Comparison of ENCODE assay signal across 12 mouse cellular contexts in the genomic region with DNA sequence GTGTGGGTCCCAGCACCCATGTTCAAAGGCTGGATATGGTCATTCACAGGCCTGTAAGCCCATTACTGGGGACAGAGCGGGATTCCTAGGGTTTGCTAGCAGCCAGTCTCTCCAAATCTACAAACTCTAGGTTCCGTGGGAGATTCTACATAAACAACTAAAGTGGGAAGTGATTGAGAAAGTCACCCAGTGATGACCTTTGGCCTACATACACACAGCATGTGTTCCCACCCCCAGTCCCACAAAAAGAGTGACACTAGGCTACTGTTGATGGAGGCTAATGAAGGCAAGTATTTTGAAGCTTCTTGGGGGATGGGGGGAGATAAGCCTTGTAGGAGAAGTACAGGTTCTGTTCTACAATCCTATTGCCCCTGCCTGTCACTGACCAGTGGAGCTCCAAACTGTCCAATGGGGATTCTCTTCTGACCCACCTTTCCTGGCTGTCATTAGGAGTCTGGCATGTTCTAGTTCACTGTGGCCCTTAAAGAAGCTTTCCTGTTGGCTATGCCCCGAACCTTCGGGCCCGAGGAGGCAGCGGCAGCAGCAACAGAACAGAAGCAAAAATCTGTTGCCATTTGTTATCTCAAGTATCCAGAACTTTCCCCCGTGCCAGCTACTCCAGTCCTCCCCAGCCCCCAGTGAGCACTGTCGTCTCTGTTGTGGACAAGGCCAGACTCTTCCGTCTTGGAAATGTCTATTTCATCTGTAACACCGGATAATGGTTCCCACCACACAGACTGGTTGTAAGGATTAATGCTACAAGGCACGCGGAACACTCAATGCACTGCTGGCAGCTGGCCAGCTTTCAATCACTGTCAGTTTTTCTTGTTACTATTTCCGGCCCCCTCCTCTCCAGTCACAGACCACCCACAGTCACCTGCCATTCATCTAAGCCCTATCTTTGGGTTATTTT. TPM values are rescaled to one million over a fixed set of nuclear protein-coding genes. Genes with fewer than 3 reads are reported as not detected.
DNase-seq lines count a peak whose midpoint lies in the region; ATAC-seq lines count a peak whose summit lies in the region.
"Had no signal": no experiment of that assay in that cellular context is flagged by ENCODE, and none has a peak within 500 bp of the region (broad histone marks: within the 10 kb centered on the region; RNA-seq: fewer than 3 reads in every experiment).

No protein-coding gene starts in this region.

- peak; percentile 50 for DNase-seq in forebrain, embryonic 11.5 days (ENCODE audit: low spot score)
- no peak for DNase-seq in forebrain, embryonic 10.5 days (ENCODE audit: extremely low spot score, low spot score)
- DNase-seq in hindbrain, embryonic 14.5 days (ENCODE audit: low spot score) = peak; percentile 57
- DNase-seq in midbrain, embryonic 10.5 days (ENCODE audit: low spot score) = no peak
- peak; percentile 32 for DNase-seq in retina, embryonic 14.5 days (ENCODE audit: low spot score)
- DNase-seq in right cerebral cortex, postnatal 14 days = no peak
- DNase-seq: cerebellum, adult 11 months; layer of hippocampus, adult 9-11 months had no signal

- no peak overlapping the region for H3K9ac ChIP-seq in forebrain, embryonic 11.5 days (ENCODE audit: low read length)
- H3K9ac ChIP-seq in hindbrain, embryonic 14.5 days = no peak overlapping the region
- no peak overlapping the region for H3K9ac ChIP-seq in hindbrain, embryonic 12.5 days
- no peak overlapping the region for H3K9ac ChIP-seq in midbrain, embryonic 13.5 days (replicated peaks)
- H3K9ac ChIP-seq: limb, embryonic 12.5 days; neural tube, embryonic 12.5 days had no signal

- no peaks in the 10 kb centered on the region for H3K36me3 ChIP-seq in forebrain, embryonic 11.5 days (ENCODE audit: control insufficient read depth, insufficient read depth, low read length)
- H3K36me3 ChIP-seq in forebrain, embryonic 10.5 days (replicated peaks) = no peaks in the 10 kb centered on the region
- no peaks in the 10 kb centered on the region for H3K36me3 ChIP-seq in hindbrain, embryonic 14.5 days (replicated peaks; ENCODE audit: control insufficient read depth, insufficient read depth)
- no peaks in the 10 kb centered on the region for H3K36me3 ChIP-seq in hindbrain, embryonic 12.5 days
- no peaks in the 10 kb centered on the region for H3K36me3 ChIP-seq in midbrain, embryonic 10.5 days
- no peaks in the 10 kb centered on the region for H3K36me3 ChIP-seq in midbrain, embryonic 13.5 days
- H3K36me3 ChIP-seq: limb, embryonic 12.5 days; neural tube, embryonic 12.5 days had no signal

- ATAC-seq in forebrain, embryonic 11.5 days (replicated peaks; ENCODE audit: low FRiP score) = no peak
- no peak for ATAC-seq in hindbrain, embryonic 14.5 days (ENCODE audit: low FRiP score)
- ATAC-seq in hindbrain, embryonic 12.5 days (ENCODE audit: low FRiP score) = no peak
- no peak for ATAC-seq in midbrain, embryonic 13.5 days

- H3K4me1 ChIP-seq in forebrain, embryonic 11.5 days (replicated peaks; ENCODE audit: control insufficient read depth, insufficient read depth, low read length) = peaks cover 16% of the 10 kb centered on the region
- peaks cover 52% of the 10 kb centered on the region for H3K4me1 ChIP-seq in forebrain, embryonic 10.5 days
- peaks cover 18% of the 10 kb centered on the region for H3K4me1 ChIP-seq in hindbrain, embryonic 14.5 days (replicated peaks; ENCODE audit: control insufficient read depth, insufficient read depth, low read length)
- peaks cover 39% of the 10 kb centered on the region for H3K4me1 ChIP-seq in hindbrain, embryonic 12.5 days
- peaks cover 44% of the 10 kb centered on the region for H3K4me1 ChIP-seq in midbrain, embryonic 10.5 days
- peaks cover 42% of the 10 kb centered on the region for H3K4me1 ChIP-seq in midbrain, embryonic 13.5 days (replicated peaks)

- no peaks in the 10 kb centered on the region for H3K9me3 ChIP-seq in forebrain, embryonic 11.5 days (ENCODE audit: control insufficient read depth, low read length)
- no peaks in the 10 kb centered on the region for H3K9me3 ChIP-seq in forebrain, embryonic 10.5 days
- H3K9me3 ChIP-seq in hindbrain, embryonic 14.5 days (ENCODE audit: control insufficient read depth, low read length) = no peaks in the 10 kb centered on the region
- no peaks in the 10 kb centered on the region for H3K9me3 ChIP-seq in hindbrain, embryonic 12.5 days (replicated peaks)
- H3K9me3 ChIP-seq in midbrain, embryonic 10.5 days (replicated peaks) = no peaks in the 10 kb centered on the region
- H3K9me3 ChIP-seq in midbrain, embryonic 13.5 days = no peaks in the 10 kb centered on the region
- H3K9me3 ChIP-seq: limb, embryonic 12.5 days; neural tube, embryonic 12.5 days had no signal

- 55% methylated on average over 13 of the region's 13 CpGs for WGBS in forebrain, embryonic 11.5 days
- WGBS in forebrain, embryonic 10.5 days = 73% methylated on average over 13 of the region's 13 CpGs
- WGBS in hindbrain, embryonic 14.5 days = 37% methylated on average over 13 of the region's 13 CpGs
- 39% methylated on average over 13 of the region's 13 CpGs for WGBS in hindbrain, embryonic 12.5 days
- 72% methylated on average over 13 of the region's 13 CpGs for WGBS in midbrain, embryonic 10.5 days
- WGBS in midbrain, embryonic 13.5 days = 40% methylated on average over 13 of the region's 13 CpGs

- no peaks in the 10 kb centered on the region for H3K27me3 ChIP-seq in forebrain, embryonic 11.5 days (ENCODE audit: control insufficient read depth, insufficient read depth, low read length)
- no peaks in the 10 kb centered on the region for H3K27me3 ChIP-seq in forebrain, embryonic 10.5 days (ENCODE audit: poor library complexity, severe bottlenecking)
- H3K27me3 ChIP-seq in hindbrain, embryonic 14.5 days (ENCODE audit: control insufficient read depth, insufficient read depth, low read length) = no peaks in the 10 kb centered on the region
- 0 out of 2 replicates have a peak, but pooled peaks cover 10% of the 10 kb centered on the region for H3K27me3 ChIP-seq in hindbrain, embryonic 12.5 days
- H3K27me3 ChIP-seq in midbrain, embryonic 10.5 days (ENCODE audit: low read depth, poor library complexity, severe bottlenecking) = peaks cover 14% of the 10 kb centered on the region; the same call in 1 of the 2 replicates
- H3K27me3 ChIP-seq in midbrain, embryonic 13.5 days = peaks cover 35% of the 10 kb centered on the region
- H3K27me3 ChIP-seq: limb, embryonic 12.5 days had no signal

- H3K4me3 ChIP-seq in forebrain, embryonic 11.5 days (ENCODE audit: low read depth, low read length) = no peak overlapping the region
- no peak overlapping the region for H3K4me3 ChIP-seq in forebrain, embryonic 10.5 days
- no peak overlapping the region for H3K4me3 ChIP-seq in hindbrain, embryonic 14.5 days (replicated peaks; ENCODE audit: low read length)
- H3K4me3 ChIP-seq in hindbrain, embryonic 12.5 days = no peak overlapping the region
- H3K4me3 ChIP-seq in midbrain, embryonic 10.5 days = no peak overlapping the region
- no peak overlapping the region for H3K4me3 ChIP-seq in midbrain, embryonic 13.5 days (replicated peaks)
- H3K4me3 ChIP-seq: limb, embryonic 12.5 days; neural tube, embryonic 12.5 days had no signal

- no peak overlapping the region for H3K27ac ChIP-seq in forebrain, embryonic 11.5 days (ENCODE audit: low read depth, low read length)
- H3K27ac ChIP-seq in forebrain, embryonic 10.5 days = no peak overlapping the region
- no peak overlapping the region for H3K27ac ChIP-seq in hindbrain, embryonic 14.5 days
- no peak overlapping the region for H3K27ac ChIP-seq in hindbrain, embryonic 12.5 days
- H3K27ac ChIP-seq in midbrain, embryonic 10.5 days (replicated peaks) = 0 out of 2 replicates have a peak overlapping the region, but pooled peaks have one; percentile 4
- H3K27ac ChIP-seq in midbrain, embryonic 13.5 days = no peak overlapping the region
- H3K27ac ChIP-seq: limb, embryonic 12.5 days; neural tube, embryonic 12.5 days had no signal

- H3K4me2 ChIP-seq in forebrain, embryonic 11.5 days (ENCODE audit: low read depth, low read length, severe bottlenecking) = no peak overlapping the region
- H3K4me2 ChIP-seq in hindbrain, embryonic 14.5 days (replicated peaks) = no peak overlapping the region
- no peak overlapping the region for H3K4me2 ChIP-seq in hindbrain, embryonic 12.5 days (replicated peaks)
- no peak overlapping the region for H3K4me2 ChIP-seq in midbrain, embryonic 13.5 days (replicated peaks)
- H3K4me2 ChIP-seq: limb, embryonic 12.5 days; neural tube, embryonic 12.5 days had no signal

RNA-seq across cellular contexts. Expression of gene Rims3, which starts 30.8 kb away (rescaled TPM):
- 4.2 and 4.9 TPM in 2 replicates for polyA plus RNA-seq in forebrain, embryonic 11.5 days (2014; fragmentation: Nextera tagmentation; extraction: Ambion mirVana)
- polyA plus RNA-seq in forebrain, embryonic 10.5 days (2016; fragmentation: Nextera tagmentation; extraction: Ambion mirVana) = 3.1 and 3.8 TPM in 2 replicates
- 26.2 and 29.6 TPM in 2 replicates for polyA plus RNA-seq in hindbrain, embryonic 14.5 days (2014; fragmentation: Nextera tagmentation; extraction: Ambion mirVana)
- polyA plus RNA-seq in hindbrain, embryonic 12.5 days (2016; fragmentation: Nextera tagmentation; extraction: Ambion mirVana) = 8.5 and 9.2 TPM in 2 replicates
- 3.8 and 5.4 TPM in 2 replicates for polyA plus RNA-seq in midbrain, embryonic 10.5 days (2016; fragmentation: Nextera tagmentation; extraction: Ambion mirVana)
- polyA plus RNA-seq in midbrain, embryonic 13.5 days (2015; fragmentation: Nextera tagmentation; extraction: Ambion mirVana) = 9.8 and 11.0 TPM in 2 replicates

RNA-seq across cellular contexts. Expression of gene Exo5, which starts 39.4 kb away (rescaled TPM):
- polyA plus RNA-seq in forebrain, embryonic 11.5 days (2014; fragmentation: Nextera tagmentation; extraction: Ambion mirVana) = 32.1 and 34.1 TPM in 2 replicates
- 36.2 and 40.1 TPM in 2 replicates for polyA plus RNA-seq in forebrain, embryonic 10.5 days (2016; fragmentation: Nextera tagmentation; extraction: Ambion mirVana)
- 23.2 and 29.6 TPM in 2 replicates for polyA plus RNA-seq in hindbrain, embryonic 14.5 days (2014; fragmentation: Nextera tagmentation; extraction: Ambion mirVana)
- polyA plus RNA-seq in hindbrain, embryonic 12.5 days (2016; fragmentation: Nextera tagmentation; extraction: Ambion mirVana) = 34.1 and 38.0 TPM in 2 replicates
- 36.6 and 39.0 TPM in 2 replicates for polyA plus RNA-seq in midbrain, embryonic 10.5 days (2016; fragmentation: Nextera tagmentation; extraction: Ambion mirVana)
- 39.2 and 44.5 TPM in 2 replicates for polyA plus RNA-seq in midbrain, embryonic 13.5 days (2015; fragmentation: Nextera tagmentation; extraction: Ambion mirVana)

RNA-seq across cellular contexts. Expression of gene Nfyc, which starts 54.1 kb away (rescaled TPM):
- polyA plus RNA-seq in forebrain, embryonic 11.5 days (2014; fragmentation: Nextera tagmentation; extraction: Ambion mirVana) = 124 and 134 TPM in 2 replicates
- polyA plus RNA-seq in forebrain, embryonic 10.5 days (2016; fragmentation: Nextera tagmentation; extraction: Ambion mirVana) = 128 and 131 TPM in 2 replicates
- 95.9 and 96.4 TPM in 2 replicates for polyA plus RNA-seq in hindbrain, embryonic 14.5 days (2014; fragmentation: Nextera tagmentation; extraction: Ambion mirVana)
- 101 and 104 TPM in 2 replicates for polyA plus RNA-seq in hindbrain, embryonic 12.5 days (2016; fragmentation: Nextera tagmentation; extraction: Ambion mirVana)
- polyA plus RNA-seq in midbrain, embryonic 10.5 days (2016; fragmentation: Nextera tagmentation; extraction: Ambion mirVana) = 123 and 127 TPM in 2 replicates
- 87.1 and 88.8 TPM in 2 replicates for polyA plus RNA-seq in midbrain, embryonic 13.5 days (2015; fragmentation: Nextera tagmentation; extraction: Ambion mirVana)

Comparison
In these comparisons a context has a peak if more than half of its experiments do, and no peak if none do; other contexts are left out.
1. DNase-seq: peak in forebrain, embryonic 11.5 days (single experiment), hindbrain, embryonic 14.5 days (single experiment) and retina, embryonic 14.5 days (single experiment); none in forebrain, embryonic 10.5 days (single experiment), midbrain, embryonic 10.5 days (single experiment) and right cerebral cortex, postnatal 14 days (single experiment).